Mouse (Mus musculus): ENCODE results near the gene Rtn4rl1. TPM values are rescaled to one million over a fixed set of nuclear protein-coding genes. Genes with fewer than 3 reads are reported as not detected.
A peak's percentile ranks its signal among the peaks of the same experiment; 100 is the strongest.

Gene Rtn4rl1
- polyA plus RNA-seq, 1 experiment from 2014 or later = 12.7 TPM

- H3K27me3 ChIP-seq (ENCODE audit: control insufficient read depth, insufficient read depth, low read length) = peaks cover 22% of the 10 kb centered on the region
- ATAC-seq (ENCODE audit: low read depth) = no peak
- H3K4me2 ChIP-seq (ENCODE audit: low read depth, low read length) = peak within 1 kb of the TSS; percentile 92
- 53% methylated on average over 5 of the region's 5 CpGs for WGBS
- peak within 1 kb of the TSS; percentile 79 for H3K4me3 ChIP-seq (ENCODE audit: low read depth, low read length)
- peaks cover 23% of the 10 kb centered on the region for H3K4me1 ChIP-seq (ENCODE audit: control insufficient read depth, insufficient read depth, low read length)
- 0 out of 2 replicates have a peak within 1 kb of the TSS, but pooled peaks have one; percentile 5 for H3K27ac ChIP-seq (ENCODE audit: low read depth, low read length)
- H3K36me3 ChIP-seq (ENCODE audit: control insufficient read depth, insufficient read depth, low read length) = no peaks in the 10 kb centered on the region
- peak within 1 kb of the TSS; percentile 64 for H3K9ac ChIP-seq (replicated peaks; ENCODE audit: low read depth, low read length)
- H3K9me3 ChIP-seq (ENCODE audit: control insufficient read depth, low read length) = no peaks in the 10 kb centered on the region
These were observed 2.6 kb upstream of the Rtn4rl1 start, which contains the start of gene Dph1 for GRCm38 (mm10) chr11:75190905-75191441. Dph1 (minus strand) TSS chr11:75191241.

- H3K27me3 ChIP-seq (ENCODE audit: control insufficient read depth, insufficient read depth, low read length) = peaks cover 26% of the 10 kb centered on the region
- H3K36me3 ChIP-seq (ENCODE audit: control insufficient read depth, insufficient read depth, low read length) = no peaks in the 10 kb centered on the region
- H3K27ac ChIP-seq (ENCODE audit: low read depth, low read length) = no peak overlapping the region
- no peak overlapping the region for H3K4me3 ChIP-seq (ENCODE audit: low read depth, low read length)
- no peak for ATAC-seq (ENCODE audit: low read depth)
- no peak overlapping the region for H3K4me2 ChIP-seq (ENCODE audit: low read depth, low read length)
- WGBS = 60% methylated on average over 6 of the region's 6 CpGs
- no peak overlapping the region for H3K9ac ChIP-seq (replicated peaks; ENCODE audit: low read depth, low read length)
- no peaks in the 10 kb centered on the region for H3K9me3 ChIP-seq (ENCODE audit: control insufficient read depth, low read length)
- peaks cover 25% of the 10 kb centered on the region for H3K4me1 ChIP-seq (ENCODE audit: control insufficient read depth, insufficient read depth, low read length)
These were observed 1.7 kb upstream of the Rtn4rl1 start for GRCm38 (mm10) chr11:75191841-75192240.

- Histone ChIP-seq H3K9me3 (ENCODE audit: control insufficient read depth, low read length) (no peaks in the 10 kb centered on the region), H3K27ac (ENCODE audit: low read depth, low read length) (no peak overlapping the region), H3K4me1 (ENCODE audit: control insufficient read depth, insufficient read depth, low read length) (peaks cover 25% of the 10 kb centered on the region), H3K4me3 (ENCODE audit: low read depth, low read length) (peak overlapping the region; percentile 53; the same call in 1 of the 2 replicates), H3K36me3 (ENCODE audit: control insufficient read depth, insufficient read depth, low read length) (no peaks in the 10 kb centered on the region), H3K4me2 (ENCODE audit: low read depth, low read length) (peak overlapping the region; percentile 72), H3K9ac (replicated peaks; ENCODE audit: low read depth, low read length) (no peak overlapping the region), H3K27me3 (ENCODE audit: control insufficient read depth, insufficient read depth, low read length) (peaks cover 26% of the 10 kb centered on the region)
- no peak for ATAC-seq (ENCODE audit: low read depth)
- WGBS = 21% methylated on average over 13 of the region's 13 CpGs
These were observed 1.0 kb upstream of the Rtn4rl1 start for GRCm38 (mm10) chr11:75192336-75193214.

- Histone ChIP-seq H3K9me3 (ENCODE audit: control insufficient read depth, low read length) (no peaks in the 10 kb centered on the region), H3K4me2 (ENCODE audit: low read depth, low read length) (peak overlapping the region; percentile 72), H3K36me3 (ENCODE audit: control insufficient read depth, insufficient read depth, low read length) (no peaks in the 10 kb centered on the region), H3K4me3 (ENCODE audit: low read depth, low read length) (peak overlapping the region; percentile 53), H3K9ac (replicated peaks; ENCODE audit: low read depth, low read length) (peak overlapping the region; percentile 58), H3K4me1 (ENCODE audit: control insufficient read depth, insufficient read depth, low read length) (peaks cover 22% of the 10 kb centered on the region), H3K27ac (ENCODE audit: low read depth, low read length) (0 out of 2 replicates have a peak overlapping the region, but pooled peaks have one; percentile 55), H3K27me3 (ENCODE audit: control insufficient read depth, insufficient read depth, low read length) (peaks cover 26% of the 10 kb centered on the region)
- ATAC-seq (ENCODE audit: low read depth) = no peak
- WGBS = under 1% methylated on average over 52 of the region's 52 CpGs
These were observed 702 bp downstream of the Rtn4rl1 start for GRCm38 (mm10) chr11:75194121-75194849.

GRCm38 (mm10) chr11:75194850-75195461, 1.4 kb downstream of the Rtn4rl1 start:
- peaks cover 26% of the 10 kb centered on the region for H3K27me3 ChIP-seq (ENCODE audit: control insufficient read depth, insufficient read depth, low read length)
- H3K27ac ChIP-seq (ENCODE audit: low read depth, low read length) = no peak overlapping the region
- H3K36me3 ChIP-seq (ENCODE audit: control insufficient read depth, insufficient read depth, low read length) = no peaks in the 10 kb centered on the region
- no peaks in the 10 kb centered on the region for H3K9me3 ChIP-seq (ENCODE audit: control insufficient read depth, low read length)
- peaks cover 16% of the 10 kb centered on the region for H3K4me1 ChIP-seq (ENCODE audit: control insufficient read depth, insufficient read depth, low read length)
- ATAC-seq (ENCODE audit: low read depth) = no peak
- WGBS = under 1% methylated on average over 36 of the region's 39 CpGs
- peak overlapping the region; percentile 72 for H3K4me2 ChIP-seq (ENCODE audit: low read depth, low read length)
- H3K4me3 ChIP-seq (ENCODE audit: low read depth, low read length) = peak overlapping the region; percentile 53
- H3K9ac ChIP-seq (replicated peaks; ENCODE audit: low read depth, low read length) = peak overlapping the region; percentile 58

- peak overlapping the region; percentile 15; the same call in 1 of the 2 replicates for H3K4me3 ChIP-seq (ENCODE audit: low read depth, low read length)
- H3K4me1 ChIP-seq (ENCODE audit: control insufficient read depth, insufficient read depth, low read length) = peaks cover 12% of the 10 kb centered on the region
- H3K27ac ChIP-seq (ENCODE audit: low read depth, low read length) = no peak overlapping the region
- ATAC-seq (ENCODE audit: low read depth) = no peak
- 54% methylated on average over 6 of the region's 6 CpGs for WGBS
- H3K36me3 ChIP-seq (ENCODE audit: control insufficient read depth, insufficient read depth, low read length) = no peaks in the 10 kb centered on the region
- peaks cover 26% of the 10 kb centered on the region for H3K27me3 ChIP-seq (ENCODE audit: control insufficient read depth, insufficient read depth, low read length)
- no peaks in the 10 kb centered on the region for H3K9me3 ChIP-seq (ENCODE audit: control insufficient read depth, low read length)
- H3K9ac ChIP-seq (replicated peaks; ENCODE audit: low read depth, low read length) = no peak overlapping the region
- peak overlapping the region; percentile 72 for H3K4me2 ChIP-seq (ENCODE audit: low read depth, low read length)
These were observed 2.5 kb downstream of the Rtn4rl1 start for GRCm38 (mm10) chr11:75196131-75196530.

GRCm38 (mm10) chr11:75197956-75198355, 4.4 kb downstream of the Rtn4rl1 start:
- Histone ChIP-seq H3K9ac (replicated peaks; ENCODE audit: low read depth, low read length) (no peak overlapping the region), H3K4me3 (ENCODE audit: low read depth, low read length) (no peak overlapping the region), H3K4me2 (ENCODE audit: low read depth, low read length) (no peak overlapping the region), H3K4me1 (ENCODE audit: control insufficient read depth, insufficient read depth, low read length) (peaks cover 12% of the 10 kb centered on the region), H3K9me3 (ENCODE audit: control insufficient read depth, low read length) (no peaks in the 10 kb centered on the region), H3K27ac (ENCODE audit: low read depth, low read length) (no peak overlapping the region), H3K27me3 (ENCODE audit: control insufficient read depth, insufficient read depth, low read length) (peaks cover 26% of the 10 kb centered on the region), H3K36me3 (ENCODE audit: control insufficient read depth, insufficient read depth, low read length) (no peaks in the 10 kb centered on the region)
- no peak for ATAC-seq (ENCODE audit: low read depth)
- 37% methylated on average over 7 of the region's 7 CpGs for WGBS

GRCm38 (mm10) chr11:75198792-75199191, 5.2 kb downstream of the Rtn4rl1 start:
- Histone ChIP-seq H3K9ac (replicated peaks; ENCODE audit: low read depth, low read length) (no peak overlapping the region), H3K4me3 (ENCODE audit: low read depth, low read length) (no peak overlapping the region), H3K4me2 (ENCODE audit: low read depth, low read length) (no peak overlapping the region), H3K27ac (ENCODE audit: low read depth, low read length) (no peak overlapping the region), H3K36me3 (ENCODE audit: control insufficient read depth, insufficient read depth, low read length) (no peaks in the 10 kb centered on the region), H3K4me1 (ENCODE audit: control insufficient read depth, insufficient read depth, low read length) (peaks cover 12% of the 10 kb centered on the region), H3K27me3 (ENCODE audit: control insufficient read depth, insufficient read depth, low read length) (peaks cover 20% of the 10 kb centered on the region), H3K9me3 (ENCODE audit: control insufficient read depth, low read length) (no peaks in the 10 kb centered on the region)
- no peak for ATAC-seq (ENCODE audit: low read depth)
- WGBS = 58% methylated on average over 4 of the region's 4 CpGs

Measured in neural tube, embryonic 14.5 days (tissue).